Mouse (Mus musculus): ENCODE measurements around the gene Pex5l. TPM values are rescaled to one million over a fixed set of nuclear protein-coding genes. Genes with fewer than 3 reads are reported as not detected.

Pex5l gene
- polyA plus RNA-seq, 1 experiment, result 0.70 TPM

DNA sequence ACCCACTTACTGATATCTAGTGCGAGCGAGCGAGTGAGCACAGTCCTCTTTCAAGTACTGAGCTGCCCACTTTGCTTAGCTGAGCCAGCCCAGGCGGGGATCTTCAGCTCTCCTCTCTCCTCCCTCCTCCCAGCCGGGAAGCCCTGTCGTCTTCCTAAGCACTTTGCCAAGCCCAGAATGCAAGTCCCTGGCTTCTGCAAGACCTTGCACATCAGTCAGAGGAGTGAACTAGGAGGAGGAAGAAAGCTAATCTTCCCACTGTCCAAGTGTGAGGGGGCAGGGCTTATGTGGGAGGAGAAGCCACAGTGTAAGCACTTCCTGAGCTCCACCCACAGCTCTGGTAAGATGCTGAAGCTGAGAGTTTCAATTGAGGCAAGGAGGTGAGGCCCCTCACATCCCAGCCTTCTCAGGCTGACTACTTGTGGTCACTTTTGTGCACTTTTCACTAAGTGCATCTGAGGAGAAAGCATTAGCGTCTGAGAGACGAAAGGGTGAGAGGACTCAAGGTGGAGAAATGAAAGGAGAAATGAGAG, 60.2 kb downstream of the Pex5l start:
- Histone ChIP-seq H3K4me3 (ENCODE audit: low read depth, low read length) (no peak overlapping the region), H3K27me3 (ENCODE audit: control insufficient read depth, insufficient read depth, low read length) (no peaks in the 10 kb centered on the region), H3K36me3 (ENCODE audit: control insufficient read depth, insufficient read depth, low read length) (no peaks in the 10 kb centered on the region), H3K4me1 (ENCODE audit: control insufficient read depth, insufficient read depth, insufficient read length, low read length) (no peaks in the 10 kb centered on the region), H3K27ac (ENCODE audit: insufficient read depth, low read depth, low read length) (no peak overlapping the region)
- 34% methylated on average over 8 of the region's 8 CpGs for WGBS
- TF ChIP-seq POLR2A (IDR thresholded peaks at IDR 0.05; ENCODE audit: low read depth, low read length) (no peak), CTCF (IDR thresholded peaks at IDR 0.05; ENCODE audit: extremely low read depth, insufficient read length, insufficient replicate concordance, low read depth, low read length) (no peak)

DNA sequence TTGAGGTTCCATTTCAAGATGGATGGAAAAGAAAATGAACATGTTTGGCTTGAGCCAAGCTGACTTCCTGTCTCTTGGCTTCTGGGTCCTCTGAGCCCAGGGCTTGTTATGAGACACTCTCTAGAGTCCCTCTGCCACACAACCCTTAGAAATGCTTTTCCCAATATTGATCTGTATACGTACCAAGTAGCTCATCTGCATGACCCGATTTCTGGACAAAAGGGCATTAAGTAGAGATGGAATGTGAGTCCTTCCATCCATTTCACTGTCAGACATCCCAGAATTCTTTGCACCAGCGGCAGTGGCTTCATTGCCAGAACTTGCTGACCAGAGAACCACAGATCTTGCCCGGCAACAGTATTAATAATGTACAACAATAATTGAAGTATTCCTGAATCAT, 61.3 kb downstream of the Pex5l start:
- WGBS, result 77% methylated on average over 4 of the region's 4 CpGs
- Histone ChIP-seq H3K36me3 (ENCODE audit: control insufficient read depth, insufficient read depth, low read length) (no peaks in the 10 kb centered on the region), H3K27ac (ENCODE audit: insufficient read depth, low read depth, low read length) (no peak overlapping the region), H3K4me1 (ENCODE audit: control insufficient read depth, insufficient read depth, insufficient read length, low read length) (no peaks in the 10 kb centered on the region), H3K4me3 (ENCODE audit: low read depth, low read length) (no peak overlapping the region), H3K27me3 (ENCODE audit: control insufficient read depth, insufficient read depth, low read length) (no peaks in the 10 kb centered on the region)
- TF ChIP-seq CTCF (IDR thresholded peaks at IDR 0.05; ENCODE audit: extremely low read depth, insufficient read length, insufficient replicate concordance, low read depth, low read length) (no peak), POLR2A (IDR thresholded peaks at IDR 0.05; ENCODE audit: low read depth, low read length) (no peak)

DNA sequence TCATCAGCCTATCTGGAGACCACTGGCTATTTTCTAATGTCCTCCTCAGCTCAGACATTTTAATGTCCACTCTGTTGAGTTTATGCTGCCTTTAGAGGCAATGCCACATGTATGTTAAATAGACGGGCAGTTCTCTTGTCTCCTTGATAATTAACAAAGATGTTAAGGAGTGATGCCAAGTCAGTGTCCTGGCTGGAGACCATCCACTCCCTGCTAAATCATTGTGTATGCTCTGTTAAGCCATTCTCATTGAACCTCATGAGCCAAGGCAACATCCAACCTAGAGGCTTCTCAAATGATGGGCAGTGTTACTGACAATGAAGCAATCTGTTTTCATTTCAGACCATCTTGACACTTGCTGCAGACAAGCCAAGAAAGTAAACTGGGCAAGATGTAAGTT, 63.4 kb downstream of the Pex5l start:
- TF ChIP-seq POLR2A (IDR thresholded peaks at IDR 0.05; ENCODE audit: low read depth, low read length), result no peak
- TF ChIP-seq CTCF (IDR thresholded peaks at IDR 0.05; ENCODE audit: extremely low read depth, insufficient read length, insufficient replicate concordance, low read depth, low read length), result no peak
- H3K27ac ChIP-seq (ENCODE audit: insufficient read depth, low read depth, low read length), result no peak overlapping the region
- 87% methylated on average over 1 of the region's 1 CpGs for WGBS

DNA sequence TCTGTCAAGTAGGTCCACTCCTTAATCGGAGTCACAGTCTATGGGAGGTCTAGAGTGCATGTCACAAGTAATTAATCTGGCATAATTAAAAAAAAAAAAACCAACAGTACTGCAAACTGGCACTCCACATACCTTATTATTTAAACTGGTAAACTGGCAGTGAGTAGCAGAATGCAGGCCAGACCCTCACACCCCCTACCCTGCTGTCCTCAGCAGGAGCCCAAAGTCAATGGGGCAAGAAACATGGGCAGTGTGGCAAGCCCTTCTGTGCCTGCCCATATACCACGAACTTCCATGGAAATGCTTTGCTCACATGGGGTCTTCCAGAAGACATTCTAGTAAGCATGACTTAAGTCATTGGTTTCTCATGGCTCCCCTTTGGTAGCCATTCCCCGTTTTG, 63.9 kb downstream of the Pex5l start:
- 79% methylated on average over 3 of the region's 3 CpGs for WGBS
- Histone ChIP-seq H3K4me1 (ENCODE audit: control insufficient read depth, insufficient read depth, insufficient read length, low read length) (no peaks in the 10 kb centered on the region), H3K27ac (ENCODE audit: insufficient read depth, low read depth, low read length) (no peak overlapping the region), H3K36me3 (ENCODE audit: control insufficient read depth, insufficient read depth, low read length) (no peaks in the 10 kb centered on the region), H3K27me3 (ENCODE audit: control insufficient read depth, insufficient read depth, low read length) (no peaks in the 10 kb centered on the region), H3K4me3 (ENCODE audit: low read depth, low read length) (no peak overlapping the region)
- TF ChIP-seq CTCF (IDR thresholded peaks at IDR 0.05; ENCODE audit: extremely low read depth, insufficient read length, insufficient replicate concordance, low read depth, low read length) (no peak), POLR2A (IDR thresholded peaks at IDR 0.05; ENCODE audit: low read depth, low read length) (no peak)

More for the DNA sequence above, 63.4 kb downstream of the Pex5l start:
- no peaks in the 10 kb centered on the region for H3K27me3 ChIP-seq (ENCODE audit: control insufficient read depth, insufficient read depth, low read length)
- no peak overlapping the region for H3K4me3 ChIP-seq (ENCODE audit: low read depth, low read length)
- no peaks in the 10 kb centered on the region for H3K4me1 ChIP-seq (ENCODE audit: control insufficient read depth, insufficient read depth, insufficient read length, low read length)
- no peaks in the 10 kb centered on the region for H3K36me3 ChIP-seq (ENCODE audit: control insufficient read depth, insufficient read depth, low read length)

DNA sequence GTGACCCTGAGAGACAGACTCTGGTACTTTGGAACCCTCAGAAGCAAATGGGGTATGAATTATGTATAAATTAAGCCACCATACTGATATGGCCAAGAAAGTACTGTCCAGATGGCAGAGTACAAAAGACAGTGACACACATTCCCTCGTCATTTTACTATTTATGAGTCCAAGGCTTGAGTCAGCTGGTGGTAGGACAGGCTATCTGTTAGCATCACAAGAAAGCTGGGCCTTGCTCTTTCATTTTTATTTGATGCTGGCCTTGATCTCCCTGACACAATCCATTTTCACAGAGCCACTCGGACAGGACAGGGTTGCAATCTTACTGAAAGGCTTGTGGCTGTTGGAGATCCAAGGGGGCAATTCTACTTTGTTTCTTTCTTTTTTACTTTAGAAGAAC, 67.4 kb downstream of the Pex5l start:
- Histone ChIP-seq H3K27ac (ENCODE audit: insufficient read depth, low read depth, low read length) (no peak overlapping the region), H3K4me3 (ENCODE audit: low read depth, low read length) (no peak overlapping the region), H3K4me1 (ENCODE audit: control insufficient read depth, insufficient read depth, insufficient read length, low read length) (no peaks in the 10 kb centered on the region), H3K36me3 (ENCODE audit: control insufficient read depth, insufficient read depth, low read length) (no peaks in the 10 kb centered on the region), H3K27me3 (ENCODE audit: control insufficient read depth, insufficient read depth, low read length) (no peaks in the 10 kb centered on the region)
- WGBS, result 75% methylated on average over 2 of the region's 2 CpGs
- TF ChIP-seq POLR2A (IDR thresholded peaks at IDR 0.05; ENCODE audit: low read depth, low read length), result no peak
- no peak for TF ChIP-seq CTCF (IDR thresholded peaks at IDR 0.05; ENCODE audit: extremely low read depth, insufficient read length, insufficient replicate concordance, low read depth, low read length)

DNA sequence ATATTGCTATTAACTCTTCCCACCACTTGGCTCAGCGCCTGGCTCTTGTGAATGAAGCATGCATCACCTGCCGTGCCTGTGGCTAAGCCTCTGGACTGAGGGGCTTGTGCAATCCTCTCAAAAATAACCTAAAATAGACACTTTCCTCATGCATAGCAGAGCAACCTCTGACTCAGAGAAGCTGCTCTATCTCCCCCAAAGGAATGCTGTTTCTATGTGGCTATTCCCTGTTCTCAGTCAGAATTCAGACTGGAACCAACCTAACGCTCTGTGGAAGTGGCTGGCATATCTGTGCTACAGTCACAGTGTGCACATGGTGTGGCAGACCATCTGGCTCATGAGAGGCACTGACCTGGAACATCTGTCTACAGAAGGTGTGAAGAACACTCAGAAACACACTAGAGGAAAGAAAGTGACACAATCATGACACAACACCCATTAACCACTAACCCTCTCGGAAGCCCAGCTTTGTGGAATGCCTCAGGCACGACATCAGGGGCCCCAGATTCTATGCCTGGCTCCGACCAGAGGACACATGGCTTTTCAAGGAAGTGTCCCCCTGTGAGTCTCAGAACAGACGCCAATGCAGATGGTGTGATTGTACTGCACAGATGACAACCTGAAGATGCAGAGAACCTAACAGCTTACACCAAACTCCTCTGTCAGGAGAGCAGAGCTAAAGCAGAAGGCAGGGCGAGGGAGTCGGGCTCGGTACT, 68.6 kb downstream of the Pex5l start:
- Histone ChIP-seq H3K27ac (ENCODE audit: insufficient read depth, low read depth, low read length) (no peak overlapping the region), H3K36me3 (ENCODE audit: control insufficient read depth, insufficient read depth, low read length) (no peaks in the 10 kb centered on the region), H3K27me3 (ENCODE audit: control insufficient read depth, insufficient read depth, low read length) (no peaks in the 10 kb centered on the region), H3K4me1 (ENCODE audit: control insufficient read depth, insufficient read depth, insufficient read length, low read length) (no peaks in the 10 kb centered on the region), H3K4me3 (ENCODE audit: low read depth, low read length) (no peak overlapping the region)
- 69% methylated on average over 10 of the region's 10 CpGs for WGBS
- TF ChIP-seq CTCF (IDR thresholded peaks at IDR 0.05; ENCODE audit: extremely low read depth, insufficient read length, insufficient replicate concordance, low read depth, low read length), result no peak
- TF ChIP-seq POLR2A (IDR thresholded peaks at IDR 0.05; ENCODE audit: low read depth, low read length), result no peak

DNA sequence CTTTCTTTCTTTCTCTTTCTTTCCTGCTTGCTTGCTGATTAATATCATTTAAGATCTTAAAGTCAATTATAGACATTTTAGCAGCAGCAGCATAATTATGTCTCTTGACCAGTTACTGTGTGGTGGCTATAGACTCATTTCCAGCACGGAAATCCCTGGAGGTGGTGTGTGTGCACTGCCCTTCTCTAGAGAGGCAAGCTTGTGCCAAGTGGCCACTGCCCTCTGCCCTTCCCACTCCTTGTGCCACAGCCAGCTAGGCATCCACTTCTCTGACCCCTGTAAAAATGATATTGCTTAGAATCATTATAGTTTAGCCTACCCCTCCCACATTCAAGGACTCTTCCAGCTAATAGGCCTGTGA, 69.2 kb downstream of the Pex5l start:
- Histone ChIP-seq H3K27me3 (ENCODE audit: control insufficient read depth, insufficient read depth, low read length) (no peaks in the 10 kb centered on the region), H3K4me1 (ENCODE audit: control insufficient read depth, insufficient read depth, insufficient read length, low read length) (no peaks in the 10 kb centered on the region), H3K4me3 (ENCODE audit: low read depth, low read length) (no peak overlapping the region), H3K36me3 (ENCODE audit: control insufficient read depth, insufficient read depth, low read length) (no peaks in the 10 kb centered on the region), H3K27ac (ENCODE audit: insufficient read depth, low read depth, low read length) (no peak overlapping the region)
- WGBS, result 79% methylated on average over 1 of the region's 1 CpGs
- TF ChIP-seq POLR2A (IDR thresholded peaks at IDR 0.05; ENCODE audit: low read depth, low read length), result no peak
- TF ChIP-seq CTCF (IDR thresholded peaks at IDR 0.05; ENCODE audit: extremely low read depth, insufficient read length, insufficient replicate concordance, low read depth, low read length), result no peak

Data from small intestine, adult 2 months (tissue).